Mouse (Mus musculus): Measurements from ENCODE around the gene Ctsj. TPM values are rescaled to one million over a fixed set of nuclear protein-coding genes. Genes with fewer than 3 reads are reported as not detected.
"Not testable (repeated sequence)": the region's sequence is repeated elsewhere in the genome, so short reads cannot be mapped to it uniquely, and the experiment has no call there.

Gene Ctsj
- polyA plus RNA-seq (2016; fragmentation: Nextera tagmentation; extraction: Ambion mirVana), result not detected in 2 replicates

DNA sequence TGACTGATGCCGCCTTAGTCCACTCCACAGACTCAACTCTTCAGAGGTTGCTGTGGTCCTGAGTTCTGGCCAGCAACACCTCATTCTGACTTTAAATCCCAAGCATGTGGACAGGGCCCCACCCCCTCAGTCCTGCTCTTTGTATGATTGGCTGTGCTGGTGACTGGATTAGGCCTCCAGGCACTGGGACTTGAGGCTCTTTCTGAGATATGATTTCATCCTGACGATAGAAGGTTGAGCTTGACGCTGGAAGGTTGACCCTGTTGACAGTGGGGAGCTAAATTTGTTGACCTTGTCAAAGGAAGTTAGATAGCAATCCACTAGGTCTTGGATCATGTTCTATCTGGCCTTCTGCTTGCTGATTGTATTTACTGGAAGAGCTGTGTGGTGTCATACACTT lies at the start of gene Ctsj:
Ctsj (minus strand) TSS at position 101 of the 400 bp plus-strand sequence.
- Histone ChIP-seq H3K4me2 (replicated peaks) (no peak within 1 kb of the TSS), H3K9me3 (peaks cover 20% of the 10 kb centered on the region; the same call in 1 of the 2 replicates), H3K9ac (no peak within 1 kb of the TSS), H3K4me1 (no peaks in the 10 kb centered on the region), H3K36me3 (no peaks in the 10 kb centered on the region), H3K27me3 (replicated peaks) (no peaks in the 10 kb centered on the region), H3K4me3 (no peak within 1 kb of the TSS), H3K27ac (no peak within 1 kb of the TSS)
- no peak for ATAC-seq (ENCODE audit: low FRiP score, low read depth)
- WGBS, result 81% methylated on average over 3 of the region's 3 CpGs

GRCm38 (mm10) chr13:61040531-61040930 lies 34.8 kb upstream of the Ctsj start, which contains the start of gene Ctsq:
Gene Ctsq, minus strand, starts transcription at chr13:61040631.
- H3K9me3 ChIP-seq, result peaks cover 22% of the 10 kb centered on the region
- no peak within 1 kb of the TSS for H3K27ac ChIP-seq
- 53% methylated on average over 3 of the region's 3 CpGs for WGBS
- H3K27me3 ChIP-seq (replicated peaks), result no peaks in the 10 kb centered on the region
- H3K4me2 ChIP-seq (replicated peaks), result no peak within 1 kb of the TSS
- ATAC-seq (ENCODE audit: low FRiP score, low read depth), result no peak
- H3K36me3 ChIP-seq, result no peaks in the 10 kb centered on the region
- H3K9ac ChIP-seq, result no peak within 1 kb of the TSS
- H3K4me1 ChIP-seq, result no peaks in the 10 kb centered on the region
- H3K4me3 ChIP-seq, result no peak within 1 kb of the TSS

GRCm38 (mm10) chr13:61022785-61023184 lies 17.0 kb upstream of the Ctsj start:
- Histone ChIP-seq H3K27ac (no peak overlapping the region), H3K4me2 (replicated peaks) (no peak overlapping the region), H3K4me3 (no peak overlapping the region), H3K4me1 (no peaks in the 10 kb centered on the region), H3K9me3 (peaks cover 25% of the 10 kb centered on the region; the same call in 1 of the 2 replicates), H3K36me3 (no peaks in the 10 kb centered on the region), H3K9ac (no peak overlapping the region), H3K27me3 (replicated peaks) (no peaks in the 10 kb centered on the region)
- ATAC-seq (ENCODE audit: low FRiP score, low read depth), result no peak
- 86% methylated on average over 3 of the region's 3 CpGs for WGBS

DNA sequence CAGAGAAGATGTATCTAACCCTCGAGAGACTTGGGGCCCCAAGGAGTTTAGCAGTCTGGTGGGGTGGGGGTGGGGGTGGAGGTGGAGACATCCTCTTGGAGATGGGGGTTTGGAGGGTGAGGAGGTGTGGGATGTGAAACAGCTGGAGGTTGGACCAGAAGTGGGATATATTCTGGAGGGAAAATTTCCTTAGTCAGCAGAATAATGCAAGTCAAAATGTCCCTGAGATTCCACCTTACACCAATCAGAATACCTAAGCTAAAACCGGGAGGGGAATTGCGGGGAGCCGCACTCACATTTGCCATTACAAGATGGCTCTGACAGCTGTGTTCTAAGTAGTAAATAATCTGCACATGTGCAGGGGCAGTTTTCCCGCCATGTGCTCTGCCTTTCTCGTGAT lies 16.1 kb upstream of the Ctsj start:
- H3K27ac ChIP-seq, result no peak overlapping the region
- WGBS, result 79% methylated on average over 6 of the region's 6 CpGs
- H3K27me3 ChIP-seq (replicated peaks), result no peaks in the 10 kb centered on the region
- no peak for ATAC-seq (ENCODE audit: low FRiP score, low read depth)
- no peak overlapping the region for H3K4me3 ChIP-seq
- H3K9ac ChIP-seq, result no peak overlapping the region
- H3K4me2 ChIP-seq (replicated peaks), result no peak overlapping the region
- H3K9me3 ChIP-seq, result peaks cover 25% of the 10 kb centered on the region; the same call in 1 of the 2 replicates
- H3K4me1 ChIP-seq, result no peaks in the 10 kb centered on the region
- no peaks in the 10 kb centered on the region for H3K36me3 ChIP-seq

DNA sequence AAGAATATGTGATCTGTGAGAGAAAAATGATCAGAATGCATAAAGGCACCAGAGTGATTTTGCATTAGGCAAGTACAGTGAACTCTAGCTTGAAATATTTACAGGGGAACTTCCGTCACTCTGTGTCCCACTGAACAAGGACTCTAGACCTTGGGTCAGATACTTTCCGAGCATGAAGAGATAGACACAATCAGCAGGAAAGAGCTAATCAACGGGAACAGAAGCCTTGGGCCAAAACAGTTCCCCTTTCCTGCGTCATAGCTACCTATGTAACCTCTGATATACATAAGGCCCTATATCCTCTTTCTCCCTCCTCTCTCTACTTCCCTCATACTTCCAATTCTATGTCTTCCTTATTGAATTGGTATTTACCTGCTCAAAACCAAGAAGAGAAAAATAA lies 4.4 kb upstream of the Ctsj start:
- Histone ChIP-seq H3K27me3 (replicated peaks) (no peaks in the 10 kb centered on the region), H3K9ac (no peak overlapping the region), H3K4me2 (replicated peaks) (no peak overlapping the region), H3K4me1 (no peaks in the 10 kb centered on the region), H3K27ac (no peak overlapping the region), H3K36me3 (no peaks in the 10 kb centered on the region), H3K4me3 (no peak overlapping the region), H3K9me3 (peaks cover 15% of the 10 kb centered on the region; the same call in 1 of the 2 replicates)
- WGBS, result 86% methylated on average over 4 of the region's 4 CpGs
- no peak for ATAC-seq (ENCODE audit: low FRiP score, low read depth)

DNA sequence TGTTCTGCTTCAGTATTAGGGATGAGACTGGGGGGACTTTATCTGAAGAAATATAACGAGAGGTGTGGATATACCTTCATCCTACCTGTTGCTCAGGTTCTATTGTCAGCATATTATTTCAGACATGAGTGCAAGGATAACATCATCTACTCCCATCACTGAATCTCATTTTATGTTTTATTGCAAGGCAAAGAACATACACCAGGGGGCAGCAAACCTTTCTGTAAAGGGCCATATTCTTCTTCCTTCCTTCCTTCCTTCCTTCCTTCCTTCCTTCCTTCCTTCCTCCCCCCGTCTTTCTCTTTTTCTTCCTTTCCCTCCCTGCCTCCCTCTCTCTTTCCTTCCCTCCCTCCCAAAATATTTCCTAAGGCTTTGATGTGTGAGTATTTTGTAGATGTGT lies 8.2 kb downstream of the Ctsj start:
- Histone ChIP-seq H3K9me3 (peaks cover 29% of the 10 kb centered on the region), H3K27me3 (replicated peaks) (no peaks in the 10 kb centered on the region), H3K36me3 (no peaks in the 10 kb centered on the region), H3K27ac (no peak overlapping the region), H3K4me3 (no peak overlapping the region), H3K4me1 (no peaks in the 10 kb centered on the region), H3K4me2 (replicated peaks) (no peak overlapping the region), H3K9ac (no peak overlapping the region)
- ATAC-seq (ENCODE audit: low FRiP score, low read depth), result no peak
- 65% methylated on average over 2 of the region's 2 CpGs for WGBS

GRCm38 (mm10) chr13:60986915-60987314 lies 18.8 kb downstream of the Ctsj start:
- H3K4me3 ChIP-seq; H3K36me3 ChIP-seq; H3K9ac ChIP-seq; H3K9me3 ChIP-seq; H3K4me2 ChIP-seq (replicated peaks); ATAC-seq (ENCODE audit: low FRiP score, low read depth); H3K27me3 ChIP-seq (replicated peaks); H3K27ac ChIP-seq; H3K4me1 ChIP-seq: not testable (repeated sequence)
- WGBS, result 74% methylated on average over 5 of the region's 5 CpGs

- not testable (repeated sequence) for H3K4me3 ChIP-seq; H3K9ac ChIP-seq; H3K27ac ChIP-seq; H3K36me3 ChIP-seq; ATAC-seq (ENCODE audit: low FRiP score, low read depth); H3K9me3 ChIP-seq; H3K27me3 ChIP-seq (replicated peaks); H3K4me1 ChIP-seq; H3K4me2 ChIP-seq (replicated peaks)
- WGBS, result 66% methylated on average over 4 of the region's 4 CpGs
Measured at GRCm38 (mm10) chr13:60972319-60972718, 33.4 kb downstream of the Ctsj start.

DNA sequence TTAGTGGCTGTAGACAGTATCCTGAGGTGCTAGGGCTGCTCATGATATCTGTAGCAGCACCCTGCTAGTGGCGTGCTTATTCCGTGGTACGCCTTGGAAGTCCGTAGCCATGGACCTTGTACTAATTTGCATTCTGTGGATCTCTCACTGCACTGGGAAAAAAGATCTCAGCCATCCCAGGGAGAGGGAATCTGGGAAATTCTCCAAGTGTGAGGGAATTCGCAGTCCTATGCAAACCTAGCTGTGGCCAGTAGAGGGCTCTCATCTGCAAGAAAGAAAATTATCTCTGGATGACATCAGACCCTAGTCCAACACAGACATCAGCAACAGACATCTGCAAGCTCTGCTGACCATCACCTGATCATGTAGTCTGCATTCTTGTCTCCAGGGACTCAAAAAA lies 41.8 kb downstream of the Ctsj start:
- ATAC-seq (ENCODE audit: low FRiP score, low read depth), result not testable (repeated sequence)

GRCm38 (mm10) chr13:60961706-60962105 lies 44.1 kb downstream of the Ctsj start:
- Histone ChIP-seq H3K36me3 (no peaks in the 10 kb centered on the region), H3K9me3 (peaks cover 25% of the 10 kb centered on the region), H3K4me2 (replicated peaks) (no peak overlapping the region), H3K27ac (no peak overlapping the region), H3K4me1 (no peaks in the 10 kb centered on the region), H3K4me3 (no peak overlapping the region), H3K27me3 (replicated peaks) (no peaks in the 10 kb centered on the region), H3K9ac (no peak overlapping the region)
- no peak for ATAC-seq (ENCODE audit: low FRiP score, low read depth)
- 71% methylated on average over 5 of the region's 5 CpGs for WGBS

More for the DNA sequence above, 41.8 kb downstream of the Ctsj start:
- peaks cover 14% of the 10 kb centered on the region for H3K9me3 ChIP-seq
- H3K27me3 ChIP-seq (replicated peaks); H3K9ac ChIP-seq; H3K4me1 ChIP-seq; H3K4me3 ChIP-seq; H3K4me2 ChIP-seq (replicated peaks); H3K27ac ChIP-seq; H3K36me3 ChIP-seq: not testable (repeated sequence)
- WGBS, result 36% methylated on average over 5 of the region's 5 CpGs

Other genes with a start within 250 kb of the Ctsj start
- not detected in 2 replicates for gene BC051665, start 219.6 kb downstream of the Ctsj start, polyA plus RNA-seq (2016; fragmentation: Nextera tagmentation; extraction: Ambion mirVana)
- not detected in 2 replicates for gene Ctsll3, start 203.1 kb downstream of the Ctsj start, polyA plus RNA-seq (2016; fragmentation: Nextera tagmentation; extraction: Ambion mirVana)
- gene 4930486L24Rik, start 141.5 kb downstream of the Ctsj start, polyA plus RNA-seq (2016; fragmentation: Nextera tagmentation; extraction: Ambion mirVana), result not detected in 2 replicates
- gene Gm49392, start 109.1 kb downstream of the Ctsj start, polyA plus RNA-seq (2016; fragmentation: Nextera tagmentation; extraction: Ambion mirVana), result 0.14 TPM in 1 of 2 replicates, not detected in the other
- 1.9 and 2.2 TPM in 2 replicates for gene Ctla2b, start 108.5 kb downstream of the Ctsj start, polyA plus RNA-seq (2016; fragmentation: Nextera tagmentation; extraction: Ambion mirVana)
- gene Tpbpb, start 101.1 kb downstream of the Ctsj start, polyA plus RNA-seq (2016; fragmentation: Nextera tagmentation; extraction: Ambion mirVana), result not detected in 2 replicates
- gene Gm49393, start 70.4 kb downstream of the Ctsj start, polyA plus RNA-seq (2016; fragmentation: Nextera tagmentation; extraction: Ambion mirVana), result not detected in 2 replicates
- gene Gm49391, start 69.4 kb downstream of the Ctsj start, polyA plus RNA-seq (2016; fragmentation: Nextera tagmentation; extraction: Ambion mirVana), result 1.5 and 1.6 TPM in 2 replicates
- 13.1 and 16.5 TPM in 2 replicates for gene Ctla2a, start 69.3 kb downstream of the Ctsj start, polyA plus RNA-seq (2016; fragmentation: Nextera tagmentation; extraction: Ambion mirVana)
- gene Tpbpa, start 64.0 kb downstream of the Ctsj start, polyA plus RNA-seq (2016; fragmentation: Nextera tagmentation; extraction: Ambion mirVana), result not detected in 2 replicates
- not detected in 2 replicates for gene Ctsq, start 34.7 kb upstream of the Ctsj start, polyA plus RNA-seq (2016; fragmentation: Nextera tagmentation; extraction: Ambion mirVana)
- not detected in 2 replicates for gene Ctsr, start 158.3 kb upstream of the Ctsj start, polyA plus RNA-seq (2016; fragmentation: Nextera tagmentation; extraction: Ambion mirVana)
- gene Cts6, start 197.5 kb upstream of the Ctsj start, polyA plus RNA-seq (2016; fragmentation: Nextera tagmentation; extraction: Ambion mirVana), result not detected in 2 replicates
- gene Cts8, start 249.4 kb upstream of the Ctsj start, polyA plus RNA-seq (2016; fragmentation: Nextera tagmentation; extraction: Ambion mirVana), result not detected in 2 replicates

Measured in neural tube, embryonic 12.5 days (tissue).